Mouse (Mus musculus) heart, adult 8-10 months (tissue): Measurements from ENCODE around the gene Gm45062. TPM values are rescaled to one million over a fixed set of nuclear protein-coding genes. Genes with fewer than 3 reads are reported as not detected.

Source experiments
- DNase-seq: peaks from one replicate; pipeline ENCODE4 v3.0.0; 2022; ENCODE audit warnings: low spot score
- total RNA-seq, 4 experiments: library from RNA; stranded (reverse); gene quantifications; 2 replicates each; pipeline ENCODE4 v1.2.4; 2022

Gm45062 gene
- total RNA-seq, 4 experiments from 2014 or later: 0.41 TPM; not detected in 3

- DNase-seq: no peak
These were observed 108.4 kb downstream of the Gm45062 start for GRCm38 (mm10) chr6:8367675-8368074.

GRCm38 (mm10) chr6:8368198-8368864, 109.1 kb downstream of the Gm45062 start:
- no peak for DNase-seq

GRCm38 (mm10) chr6:8370624-8371023, 111.4 kb downstream of the Gm45062 start:
- DNase-seq: peak; percentile 34

GRCm38 (mm10) chr6:8373051-8373450, 113.8 kb downstream of the Gm45062 start:
- no peak for DNase-seq

- DNase-seq: no peak
These were observed 114.6 kb downstream of the Gm45062 start for GRCm38 (mm10) chr6:8373851-8374250.

GRCm38 (mm10) chr6:8374290-8374689, 115.0 kb downstream of the Gm45062 start:
- no peak for DNase-seq

GRCm38 (mm10) chr6:8374712-8375111, 115.5 kb downstream of the Gm45062 start:
- DNase-seq: no peak

GRCm38 (mm10) chr6:8376351-8376750, 117.1 kb downstream of the Gm45062 start:
- no peak for DNase-seq

- DNase-seq: no peak
These were observed 118.4 kb downstream of the Gm45062 start for GRCm38 (mm10) chr6:8377667-8378066.

- DNase-seq: no peak
These were observed 130.1 kb downstream of the Gm45062 start for GRCm38 (mm10) chr6:8389307-8389706.

- DNase-seq: no peak
These were observed 131.0 kb downstream of the Gm45062 start for GRCm38 (mm10) chr6:8390296-8390695.

GRCm38 (mm10) chr6:8390935-8391334, 131.7 kb downstream of the Gm45062 start:
- no peak for DNase-seq

- DNase-seq: no peak
These were observed 133.8 kb downstream of the Gm45062 start for GRCm38 (mm10) chr6:8393029-8393428.

GRCm38 (mm10) chr6:8394044-8394443, 134.8 kb downstream of the Gm45062 start:
- no peak for DNase-seq

GRCm38 (mm10) chr6:8395061-8395460, 135.8 kb downstream of the Gm45062 start:
- no peak for DNase-seq

GRCm38 (mm10) chr6:8397252-8397651, 138.0 kb downstream of the Gm45062 start:
- no peak for DNase-seq

GRCm38 (mm10) chr6:8399710-8400109, 140.5 kb downstream of the Gm45062 start:
- no peak for DNase-seq

GRCm38 (mm10) chr6:8403127-8403526, 143.9 kb downstream of the Gm45062 start:
- no peak for DNase-seq

- DNase-seq: no peak
These were observed 146.6 kb downstream of the Gm45062 start for GRCm38 (mm10) chr6:8405844-8406243.

GRCm38 (mm10) chr6:8408332-8408731, 149.1 kb downstream of the Gm45062 start:
- DNase-seq: no peak

- no peak for DNase-seq
These were observed 150.6 kb downstream of the Gm45062 start for GRCm38 (mm10) chr6:8409865-8410264.

- DNase-seq: peak; percentile 22
These were observed 153.8 kb downstream of the Gm45062 start for GRCm38 (mm10) chr6:8412845-8413598.

GRCm38 (mm10) chr6:8414020-8414419, 154.8 kb downstream of the Gm45062 start:
- DNase-seq: no peak
